Mouse (Mus musculus) central nervous system, embryonic 14 days (tissue): ENCODE data around the gene Efcab12. TPM values are rescaled to one million over a fixed set of nuclear protein-coding genes. Genes with fewer than 3 reads are reported as not detected.

Experiments used
- polyA plus RNA-seq: library from polyadenylated mRNA; depleted of rRNA; stranded (reverse); fragments of >200 nt; gene quantifications from 2 replicates; pipeline ENCODE4 v1.2.3, GENCODE M21; 2012; rRNA removed

Efcab12 gene
- 4.1 and 4.2 TPM in 2 replicates for polyA plus RNA-seq

GRCm38 (mm10) chr6:115838161-115838597, at the start of gene Efcab12:
Gene Efcab12 (minus strand): TSS chr6:115838412.

DNA sequence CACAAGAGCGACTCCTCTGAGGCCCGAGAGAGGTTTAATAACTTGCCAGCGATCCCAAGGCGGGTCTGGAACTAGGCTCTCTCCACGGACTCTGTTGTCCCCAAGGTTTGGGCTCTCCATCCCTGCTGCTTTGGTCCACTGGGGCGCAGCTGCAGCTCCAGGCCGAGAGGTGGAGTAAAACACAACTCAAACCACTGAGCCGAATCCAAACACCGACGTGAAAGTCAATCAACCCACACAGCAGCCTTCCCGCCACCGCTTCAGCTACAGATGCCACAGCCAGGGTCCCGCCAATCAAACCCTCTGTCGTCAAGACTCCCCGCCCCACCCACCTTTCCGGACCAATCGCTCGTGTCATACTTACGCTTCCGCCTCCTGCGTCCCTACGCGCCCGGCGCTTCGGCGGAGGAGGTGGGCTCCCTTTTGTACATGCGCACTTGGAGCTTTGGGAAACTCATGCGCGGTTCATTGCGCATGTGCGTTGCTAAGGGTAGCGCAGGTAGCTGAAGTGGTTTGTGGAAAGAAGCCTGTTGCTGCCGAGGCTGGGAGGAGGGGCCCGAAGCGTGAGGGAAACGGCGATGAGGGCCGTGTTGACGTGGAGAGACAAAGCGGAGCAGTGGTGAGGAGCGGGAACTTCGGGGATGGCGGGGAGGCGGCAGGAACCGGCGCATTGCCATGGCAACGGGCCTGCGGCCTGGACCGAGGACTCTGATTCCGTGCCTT, 15.0 kb upstream of the Efcab12 start, which contains the start of the genes Mbd4 and Ift122:
TSS of gene Mbd4 (minus strand) at position 281 of the 723 bp plus-strand sequence.
TSS of gene Ift122 (plus strand) at position 380 of the 723 bp plus-strand sequence.

DNA sequence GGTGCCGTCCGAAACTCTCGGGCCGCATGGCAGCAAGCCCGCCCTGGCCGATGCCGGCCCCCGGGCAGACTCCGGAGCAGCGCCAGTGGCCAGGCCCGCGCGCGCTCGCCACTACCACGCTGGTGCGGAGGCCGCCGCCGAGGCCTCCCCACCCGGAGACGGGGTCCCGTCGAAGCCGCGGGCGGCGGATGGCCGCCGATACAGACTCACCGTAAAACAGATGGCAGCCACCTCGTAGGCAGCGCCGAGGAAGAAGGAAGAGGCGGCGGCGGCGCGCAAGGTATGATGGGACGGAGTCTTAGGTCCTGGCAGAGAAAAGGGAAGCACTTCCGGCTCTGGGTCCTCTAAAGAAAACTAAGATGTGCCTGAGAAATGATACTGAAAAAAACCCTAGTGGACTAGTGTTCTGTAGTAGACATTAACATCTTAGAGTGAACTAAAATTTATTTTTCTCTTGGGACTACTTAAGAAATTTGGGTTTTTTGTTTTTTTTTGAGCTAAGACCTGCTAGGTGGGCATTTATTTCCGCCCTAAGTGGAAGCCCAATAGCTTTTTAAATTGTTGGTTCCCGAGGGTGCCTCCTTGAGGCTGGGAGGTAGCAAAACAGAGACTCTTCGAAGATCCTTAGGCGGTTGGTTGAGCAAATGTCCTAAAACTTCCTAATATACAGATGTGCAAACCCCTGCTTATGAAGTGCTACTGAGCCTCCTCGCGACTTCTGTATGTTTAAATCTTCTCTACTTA, 29.6 kb downstream of the Efcab12 start, which contains the start of gene Rpl32:
TSS of gene Rpl32 (minus strand) at position 260 of the 744 bp plus-strand sequence.

GRCm38 (mm10) chr6:115774501-115774921, 63.7 kb downstream of the Efcab12 start, which contains the start of gene Cand2:
Gene Cand2 (plus strand): TSS chr6:115774538.

GRCm38 (mm10) chr6:115761995-115762756, 76.0 kb downstream of the Efcab12 start, which contains the start of gene Tmem40:
Gene Tmem40 (minus strand): TSS chr6:115762410.

Other genes with a start within 250 kb of the Efcab12 start
- gene Mkrn2os, start 245.8 kb downstream of the Efcab12 start, polyA plus RNA-seq = 0.04 and 0.10 TPM in 2 replicates
- 30.2 and 37.3 TPM in 2 replicates for gene Mkrn2, start 236.5 kb downstream of the Efcab12 start, polyA plus RNA-seq
- 238 and 260 TPM in 2 replicates for gene Raf1, start 161.8 kb downstream of the Efcab12 start, polyA plus RNA-seq
- 1.2 and 1.5 TPM in 2 replicates for gene Tmem40, start 76.0 kb downstream of the Efcab12 start, polyA plus RNA-seq
- gene Cand2, start 63.9 kb downstream of the Efcab12 start, polyA plus RNA-seq = 30.7 and 32.0 TPM in 2 replicates
- 1,587 and 1,726 TPM in 2 replicates for gene Rpl32, start 29.7 kb downstream of the Efcab12 start, polyA plus RNA-seq
- 14.2 and 14.7 TPM in 2 replicates for gene Mbd4, start 15.0 kb upstream of the Efcab12 start, polyA plus RNA-seq
- gene Ift122, start 15.1 kb upstream of the Efcab12 start, polyA plus RNA-seq = 24.4 and 24.5 TPM in 2 replicates
- 1.0 and 1.4 TPM in 2 replicates for gene Rho, start 93.3 kb upstream of the Efcab12 start, polyA plus RNA-seq
- not detected in 2 replicates for gene H1foo, start 106.5 kb upstream of the Efcab12 start, polyA plus RNA-seq
- gene Plxnd1, start 156.6 kb upstream of the Efcab12 start, polyA plus RNA-seq = 39.9 and 42.4 TPM in 2 replicates